Mouse (Mus musculus) cerebellum, adult 2 months (tissue): ENCODE results near the gene Fam20a.

Experiments used
- CTCF ChIP-seq: fragments of 200-500 bp; IDR thresholded peaks from 2 replicates; pipeline ENCODE4 v1.5.1; 2011; ENCODE audit warnings: low read depth, mild to moderate bottlenecking, control low read depth, low read length, moderate library complexity, borderline replicate concordance; ENCODE audit not compliant: insufficient read depth
- POLR2A ChIP-seq: fragments of 200-500 bp; IDR thresholded peaks from 2 replicates; pipeline ENCODE4 v1.6.1; 2011; ENCODE audit warnings: low read length, control low read depth, borderline replicate concordance; ENCODE audit not compliant: insufficient read depth

GRCm38 (mm10) chr11:109700761-109701160 lies 21.3 kb downstream of the Fam20a start:
- TF ChIP-seq CTCF: no peak
- TF ChIP-seq POLR2A: no peak
